Mouse (Mus musculus) cerebellum, adult 2 months (tissue): Measurements from ENCODE around the gene Rmi2.

Source experiments
- CTCF ChIP-seq: fragments of 200-500 bp; IDR thresholded peaks from 2 replicates; pipeline ENCODE4 v1.5.1; 2011; ENCODE audit warnings: low read depth, mild to moderate bottlenecking, control low read depth, low read length, moderate library complexity, borderline replicate concordance; ENCODE audit not compliant: insufficient read depth
- POLR2A ChIP-seq: fragments of 200-500 bp; IDR thresholded peaks from 2 replicates; pipeline ENCODE4 v1.6.1; 2011; ENCODE audit warnings: low read length, control low read depth, borderline replicate concordance; ENCODE audit not compliant: insufficient read depth

GRCm38 (mm10) chr16:10788866-10789265 is 46.0 kb upstream of the Rmi2 start:
- TF ChIP-seq POLR2A (no peak), CTCF (no peak)
